In genomic region chr6:120539781-120540231, GRCm38 (mm10) we compare ENCODE assay signal across 8 mouse cellular contexts. TPM values are rescaled to one million over a fixed set of nuclear protein-coding genes. Genes with fewer than 3 reads are reported as not detected.
DNase-seq lines count a peak whose midpoint lies in the region; ATAC-seq lines count a peak whose summit lies in the region.

No protein-coding gene starts in this region.

- DNase-seq in adrenal gland, adult (ENCODE audit: inconsistent age in 2 of 2, low spot score in 1 of 2) = peak; percentile 47 to 85
- DNase-seq in forebrain, embryonic 14.5 days (ENCODE audit: low spot score) = peak; percentile 20
- DNase-seq in heart, postnatal 36 days = peak; percentile 63 to 76
- DNase-seq in layer of hippocampus, adult 11-12 months (ENCODE audit: low spot score) = no peak
- no peak for DNase-seq in testis, postnatal 14 days (ENCODE audit: low spot score)
- DNase-seq in T-cell, adult 2 months (ENCODE audit: low spot score) = no peak

- intact Hi-C loops in heart, postnatal 36 days (cut with DNase I) = loop anchor here (1.0 to 2.0 kb wide), 4 partner anchors 53 to 196 kb away; no protein-coding TSS in a partner anchor

- no peaks in the 10 kb centered on the region for H3K9me3 ChIP-seq in forebrain, embryonic 14.5 days (replicated peaks; ENCODE audit: control insufficient read depth, low read length)
- H3K9me3 ChIP-seq in limb, embryonic 12.5 days = no peaks in the 10 kb centered on the region
- no peaks in the 10 kb centered on the region for H3K9me3 ChIP-seq in midbrain, embryonic 13.5 days

- H3K36me3 ChIP-seq in forebrain, embryonic 14.5 days (ENCODE audit: control insufficient read depth, insufficient read depth, low read length) = no peaks in the 10 kb centered on the region
- no peaks in the 10 kb centered on the region for H3K36me3 ChIP-seq in limb, embryonic 12.5 days
- no peaks in the 10 kb centered on the region for H3K36me3 ChIP-seq in midbrain, embryonic 13.5 days

- no peak for ATAC-seq in forebrain, embryonic 14.5 days
- no peak for ATAC-seq in limb, embryonic 12.5 days (ENCODE audit: insufficient number of reproducible peaks, insufficient read depth, low FRiP score, low TSS enrichment, low read depth)
- peak; percentile 24; the same call in 1 of the 2 replicates for ATAC-seq in midbrain, embryonic 13.5 days

- H3K4me2 ChIP-seq in forebrain, embryonic 14.5 days (ENCODE audit: low read length) = no peak overlapping the region
- H3K4me2 ChIP-seq in limb, embryonic 12.5 days = peak overlapping the region; percentile 54; the same call in 1 of the 2 replicates
- H3K4me2 ChIP-seq in midbrain, embryonic 13.5 days (replicated peaks) = peak overlapping the region; percentile 56; the same call in 1 of the 2 replicates

- no peaks in the 10 kb centered on the region for H3K4me1 ChIP-seq in forebrain, embryonic 14.5 days (ENCODE audit: control insufficient read depth, insufficient read depth, low read length)
- H3K4me1 ChIP-seq in limb, embryonic 12.5 days (replicated peaks) = peaks cover 6% of the 10 kb centered on the region
- peaks cover 10% of the 10 kb centered on the region for H3K4me1 ChIP-seq in midbrain, embryonic 13.5 days (replicated peaks)

- WGBS in forebrain, embryonic 14.5 days = 58% methylated on average over 10 of the region's 10 CpGs
- WGBS in limb, embryonic 12.5 days = 44% methylated on average over 10 of the region's 10 CpGs
- WGBS in midbrain, embryonic 13.5 days = 53% methylated on average over 10 of the region's 10 CpGs

- no peaks in the 10 kb centered on the region for H3K27me3 ChIP-seq in forebrain, embryonic 14.5 days (replicated peaks; ENCODE audit: control insufficient read depth, insufficient read depth, low read length)
- no peaks in the 10 kb centered on the region for H3K27me3 ChIP-seq in limb, embryonic 12.5 days
- H3K27me3 ChIP-seq in midbrain, embryonic 13.5 days = no peaks in the 10 kb centered on the region

- H3K27ac ChIP-seq in forebrain, embryonic 14.5 days (ENCODE audit: low read depth, low read length) = no peak overlapping the region
- H3K27ac ChIP-seq in limb, embryonic 12.5 days = no peak overlapping the region
- peak overlapping the region; percentile 56 for H3K27ac ChIP-seq in midbrain, embryonic 13.5 days

- no peak overlapping the region for H3K4me3 ChIP-seq in forebrain, embryonic 14.5 days (ENCODE audit: low read depth, low read length)
- H3K4me3 ChIP-seq in limb, embryonic 12.5 days (replicated peaks) = no peak overlapping the region
- no peak overlapping the region for H3K4me3 ChIP-seq in midbrain, embryonic 13.5 days (replicated peaks)

- no peak overlapping the region for H3K9ac ChIP-seq in forebrain, embryonic 14.5 days (ENCODE audit: low read length)
- H3K9ac ChIP-seq in limb, embryonic 12.5 days (replicated peaks) = 0 out of 2 replicates have a peak overlapping the region, but pooled peaks have one; percentile 31
- 0 out of 2 replicates have a peak overlapping the region, but pooled peaks have one; percentile 48 for H3K9ac ChIP-seq in midbrain, embryonic 13.5 days (replicated peaks)

RNA-seq across cellular contexts. Expression of gene Hdhd5, which starts 8.7 kb away (rescaled TPM):
- polyA plus RNA-seq in forebrain, embryonic 14.5 days (2014; fragmentation: Nextera tagmentation; extraction: Ambion mirVana) = 9.0 and 10.4 TPM in 2 replicates
- 10 to 100 TPM; 17.7 to 22.2 TPM for total RNA-seq in heart, postnatal 36 days (2021)
- 21.7 and 22.1 TPM in 2 replicates for polyA plus RNA-seq in limb, embryonic 12.5 days (2016; fragmentation: Nextera tagmentation; extraction: Ambion mirVana)
- polyA plus RNA-seq in midbrain, embryonic 13.5 days (2015; fragmentation: Nextera tagmentation; extraction: Ambion mirVana) = 14.5 and 15.3 TPM in 2 replicates

RNA-seq across cellular contexts. Expression of gene Tmem121b, which starts 46.2 kb away (rescaled TPM):
- polyA plus RNA-seq in forebrain, embryonic 14.5 days (2014; fragmentation: Nextera tagmentation; extraction: Ambion mirVana) = 3.0 and 3.5 TPM in 2 replicates
- not detected for total RNA-seq in heart, postnatal 36 days (2021)
- polyA plus RNA-seq in limb, embryonic 12.5 days (2016; fragmentation: Nextera tagmentation; extraction: Ambion mirVana) = 0.31 TPM in 2 replicates
- 2.6 and 3.0 TPM in 2 replicates for polyA plus RNA-seq in midbrain, embryonic 13.5 days (2015; fragmentation: Nextera tagmentation; extraction: Ambion mirVana)

Comparison
In these comparisons a context has a peak if more than half of its experiments do, and no peak if none do; other contexts are left out.
1. DNase-seq: peak in adrenal gland, adult (2 of 2), forebrain, embryonic 14.5 days (single experiment) and heart, postnatal 36 days (2 of 2); none in layer of hippocampus, adult 11-12 months (single experiment), testis, postnatal 14 days (single experiment) and T-cell, adult 2 months (single experiment).